Comparison of ENCODE assay signal across 18 mouse cellular contexts in genomic region chr14:35135056-35135455, GRCm38 (mm10).
"Had no signal": no experiment of that assay in that cellular context is flagged by ENCODE, and none has a peak within 500 bp of the region (broad histone marks: within the 10 kb centered on the region; RNA-seq: fewer than 3 reads in every experiment).

No protein-coding gene starts in this region.

- H3K9ac ChIP-seq: lung, embryonic 14.5 days; midbrain, embryonic 12.5 days; neural tube, embryonic 13.5 days; neural tube, embryonic 15.5 days had no signal

- H3K27me3 ChIP-seq: midbrain, embryonic 12.5 days; neural tube, embryonic 13.5 days; neural tube, embryonic 15.5 days had no signal

- H3K36me3 ChIP-seq: midbrain, embryonic 10.5 days; midbrain, embryonic 12.5 days; neural tube, embryonic 13.5 days; neural tube, embryonic 15.5 days had no signal

- H3K4me1 ChIP-seq: midbrain, embryonic 12.5 days; neural tube, embryonic 13.5 days had no signal

- H3K9me3 ChIP-seq: midbrain, embryonic 10.5 days; midbrain, embryonic 12.5 days; neural tube, embryonic 13.5 days; neural tube, embryonic 15.5 days had no signal

- H3K4me2 ChIP-seq: lung, embryonic 14.5 days; midbrain, embryonic 12.5 days; neural tube, embryonic 13.5 days; neural tube, embryonic 15.5 days had no signal

- H3K4me3 ChIP-seq: midbrain, embryonic 10.5 days; midbrain, embryonic 12.5 days; myocyte; neural tube, embryonic 13.5 days; neural tube, embryonic 15.5 days had no signal

- DNase-seq: lung, embryonic 14.5 days; lung, postnatal 10 days; lung, postnatal 4 days; midbrain, embryonic 14.5 days; retina, postnatal 1 day; right cerebral cortex, adult 18-20 months; right cerebral cortex, postnatal 25 days; right cerebral cortex, postnatal 4 days; spleen, adult 18-20 months; thymus, adult 18-20 months; thymus, postnatal 14 days; thymus, postnatal 36 days had no signal

- ATAC-seq: midbrain, embryonic 16.5 days had no signal

- H3K27ac ChIP-seq: midbrain, embryonic 10.5 days; midbrain, embryonic 12.5 days; neural tube, embryonic 13.5 days; neural tube, embryonic 15.5 days had no signal
